Mouse (Mus musculus): ENCODE results near the gene Ptgis. TPM values are rescaled to one million over a fixed set of nuclear protein-coding genes. Genes with fewer than 3 reads are reported as not detected.
A peak's percentile ranks its signal among the peaks of the same experiment; 100 is the strongest.

The Ptgis gene
- 3.5 and 4.4 TPM in 2 replicates for polyA plus RNA-seq (2015; fragmentation: Nextera tagmentation; extraction: Ambion mirVana)

DNA sequence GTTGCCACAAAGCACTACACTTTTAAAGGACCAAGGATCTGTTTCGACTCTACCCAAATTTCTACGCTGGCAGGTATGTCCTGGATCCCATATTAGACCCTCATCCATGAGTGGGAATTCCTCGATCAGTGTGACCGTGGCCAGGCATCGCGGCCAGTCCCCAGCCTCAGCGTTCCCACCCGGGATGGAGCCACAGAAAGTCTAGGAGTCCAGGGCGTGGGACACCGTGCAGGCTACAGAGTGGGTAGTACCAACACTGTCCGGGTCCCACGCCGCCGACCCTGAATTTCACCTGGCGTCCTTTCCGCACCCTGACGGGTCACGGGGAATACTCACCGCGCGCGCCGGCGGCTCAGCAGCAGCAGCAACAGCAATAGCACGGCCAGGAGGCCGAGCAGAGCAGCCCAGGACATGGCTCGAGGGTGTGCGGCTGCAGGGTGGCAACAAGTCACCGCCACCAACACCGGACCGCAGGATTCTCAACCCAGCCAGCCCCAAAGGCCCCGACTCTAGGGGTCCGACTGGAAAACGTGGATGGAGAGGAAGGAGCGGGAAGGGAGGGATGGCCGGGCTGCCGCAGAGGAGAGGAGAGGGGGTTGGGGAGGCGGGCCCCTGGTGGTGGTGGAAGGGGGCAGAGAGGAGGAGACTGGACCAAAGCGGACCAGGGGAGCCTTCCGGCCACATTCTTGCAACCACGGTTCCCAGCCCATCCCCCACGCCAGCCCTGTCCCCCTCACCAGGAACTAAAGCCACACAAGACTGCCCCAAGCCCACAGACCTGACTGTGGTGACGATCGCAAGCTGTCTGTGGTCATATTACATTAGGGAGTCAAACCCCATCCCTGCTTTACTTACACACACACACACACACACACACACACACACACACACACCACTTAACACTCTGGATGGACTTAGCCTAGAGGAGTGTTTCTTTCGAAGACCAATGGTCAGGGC, at the start of gene Ptgis:
Gene Ptgis (minus strand): TSS at position 597 of the 957 bp plus-strand sequence.
- Histone ChIP-seq H3K4me2 (peak within 1 kb of the TSS; percentile 92), H3K4me3 (peak within 1 kb of the TSS; percentile 48), H3K27me3 (peaks cover 22% of the 10 kb centered on the region; the same call in 1 of the 2 replicates), H3K9ac (peak within 1 kb of the TSS; percentile 67), H3K36me3 (ENCODE audit: poor library complexity, severe bottlenecking) (no peaks in the 10 kb centered on the region), H3K27ac (no peak within 1 kb of the TSS), H3K4me1 (peaks cover 13% of the 10 kb centered on the region), H3K9me3 (replicated peaks) (peaks cover 5% of the 10 kb centered on the region; the same call in 1 of the 2 replicates)
- 2% methylated on average over 42 of the region's 45 CpGs for WGBS
- peak; percentile 38; the same call in 1 of the 2 replicates for ATAC-seq

- no peak overlapping the region for H3K27ac ChIP-seq
- H3K9me3 ChIP-seq (replicated peaks), result no peaks in the 10 kb centered on the region
- 90% methylated on average over 13 of the region's 13 CpGs for WGBS
- H3K9ac ChIP-seq, result no peak overlapping the region
- no peaks in the 10 kb centered on the region for H3K4me1 ChIP-seq
- H3K36me3 ChIP-seq (ENCODE audit: poor library complexity, severe bottlenecking), result no peaks in the 10 kb centered on the region
- no peak overlapping the region for H3K4me3 ChIP-seq
- no peaks in the 10 kb centered on the region; the same call in 1 of the 2 replicates for H3K27me3 ChIP-seq
- no peak overlapping the region for H3K4me2 ChIP-seq
- no peak for ATAC-seq
These were observed 41.1 kb upstream of the Ptgis start for GRCm38 (mm10) chr2:167281461-167281860.

DNA sequence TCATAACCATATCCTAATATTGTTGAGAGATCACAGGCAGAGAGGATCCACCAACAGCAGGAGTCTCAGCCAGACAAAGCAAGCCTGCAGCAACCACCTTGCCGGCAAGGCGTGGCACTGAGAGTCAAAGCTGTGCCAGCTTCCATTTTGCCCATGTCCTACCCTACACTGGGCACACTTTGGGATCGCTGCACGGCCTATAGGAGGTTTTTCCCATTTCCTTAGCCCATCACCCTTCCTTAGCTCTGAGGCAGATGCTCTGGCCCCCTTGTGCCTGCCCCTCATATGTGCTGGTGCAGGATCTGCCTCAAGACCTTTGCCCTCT, 40.5 kb upstream of the Ptgis start:
- Histone ChIP-seq H3K27ac (no peak overlapping the region), H3K9ac (no peak overlapping the region), H3K9me3 (replicated peaks) (no peaks in the 10 kb centered on the region), H3K27me3 (no peaks in the 10 kb centered on the region; the same call in 1 of the 2 replicates), H3K4me2 (no peak overlapping the region), H3K4me3 (no peak overlapping the region), H3K36me3 (ENCODE audit: poor library complexity, severe bottlenecking) (no peaks in the 10 kb centered on the region), H3K4me1 (no peaks in the 10 kb centered on the region)
- ATAC-seq, result no peak
- 80% methylated on average over 4 of the region's 4 CpGs for WGBS

GRCm38 (mm10) chr2:167280090-167280985, 39.9 kb upstream of the Ptgis start:
- H3K9me3 ChIP-seq (replicated peaks), result no peaks in the 10 kb centered on the region
- 43% methylated on average over 26 of the region's 26 CpGs for WGBS
- H3K27me3 ChIP-seq, result no peaks in the 10 kb centered on the region; the same call in 1 of the 2 replicates
- peak; percentile 86 for ATAC-seq
- H3K27ac ChIP-seq, result no peak overlapping the region
- H3K4me3 ChIP-seq, result no peak overlapping the region
- no peak overlapping the region for H3K9ac ChIP-seq
- H3K4me2 ChIP-seq, result no peak overlapping the region
- H3K36me3 ChIP-seq (ENCODE audit: poor library complexity, severe bottlenecking), result no peaks in the 10 kb centered on the region
- H3K4me1 ChIP-seq, result no peaks in the 10 kb centered on the region

DNA sequence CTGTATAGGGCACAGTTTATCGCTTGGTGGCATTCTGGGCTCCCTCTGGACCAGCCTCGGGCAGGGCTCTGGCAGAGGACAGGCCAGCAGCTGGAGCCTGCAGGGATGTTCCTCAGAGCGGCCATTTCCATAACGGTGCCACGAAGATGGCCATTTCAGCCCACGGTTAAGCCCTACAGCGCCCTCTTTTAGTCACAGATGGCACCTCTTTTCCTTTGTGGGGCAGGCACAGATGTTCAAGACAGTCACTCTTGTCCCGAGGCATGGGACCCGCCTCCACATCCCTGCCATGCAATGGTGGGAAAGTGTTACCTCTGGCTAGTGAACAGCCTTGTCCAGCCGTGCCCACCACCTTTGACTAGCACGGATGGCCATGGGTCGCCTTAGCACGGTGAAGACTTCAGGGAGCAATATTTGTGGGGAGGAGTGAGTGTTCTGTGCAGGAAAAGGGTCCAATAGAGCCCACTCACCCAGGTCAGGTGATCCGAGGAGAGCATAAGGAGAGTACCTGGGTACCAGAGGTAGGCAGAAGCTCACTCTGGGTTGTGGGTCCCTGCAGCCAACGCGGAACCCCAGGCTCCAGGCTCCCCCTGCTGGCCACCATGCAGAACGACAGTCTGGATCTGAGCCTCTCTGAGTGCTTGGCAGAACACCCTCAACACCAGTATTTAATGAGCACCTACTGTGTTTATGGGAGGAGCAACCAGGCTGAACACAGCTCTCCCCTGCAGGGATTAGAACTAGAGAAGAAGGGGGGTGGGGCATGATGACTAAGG, 38.5 kb upstream of the Ptgis start:
- ATAC-seq, result peak; percentile 45; the same call in 1 of the 2 replicates
- Histone ChIP-seq H3K27ac (no peak overlapping the region), H3K4me3 (no peak overlapping the region), H3K27me3 (no peaks in the 10 kb centered on the region; the same call in 1 of the 2 replicates), H3K36me3 (ENCODE audit: poor library complexity, severe bottlenecking) (no peaks in the 10 kb centered on the region), H3K9me3 (replicated peaks) (no peaks in the 10 kb centered on the region), H3K4me2 (no peak overlapping the region), H3K9ac (no peak overlapping the region), H3K4me1 (no peaks in the 10 kb centered on the region)
- WGBS, result 63% methylated on average over 17 of the region's 17 CpGs

GRCm38 (mm10) chr2:167278011-167278410, 37.6 kb upstream of the Ptgis start:
- Histone ChIP-seq H3K27me3 (no peaks in the 10 kb centered on the region; the same call in 1 of the 2 replicates), H3K27ac (no peak overlapping the region), H3K4me1 (no peaks in the 10 kb centered on the region), H3K9me3 (replicated peaks) (no peaks in the 10 kb centered on the region), H3K36me3 (ENCODE audit: poor library complexity, severe bottlenecking) (no peaks in the 10 kb centered on the region), H3K4me3 (no peak overlapping the region), H3K9ac (no peak overlapping the region), H3K4me2 (no peak overlapping the region)
- ATAC-seq, result no peak
- 93% methylated on average over 7 of the region's 7 CpGs for WGBS

DNA sequence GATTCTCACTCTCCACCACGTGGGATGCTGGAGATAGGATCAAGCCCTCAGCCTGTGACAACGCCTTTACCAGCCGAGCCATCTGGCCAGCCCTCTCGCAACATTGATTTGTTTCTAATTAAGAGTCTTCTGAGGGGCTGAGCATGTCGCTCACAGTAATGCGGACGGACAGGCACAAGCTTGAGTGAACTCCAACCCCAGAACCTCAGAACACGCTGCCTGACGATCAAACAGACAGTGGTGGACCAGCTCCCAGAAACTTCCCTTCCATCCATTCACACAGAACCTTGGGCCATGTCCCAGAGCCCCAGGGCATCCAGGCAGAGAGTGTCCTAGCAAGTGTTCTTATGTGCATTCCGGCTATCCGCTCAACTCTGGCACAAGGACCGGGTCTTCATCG, 36.6 kb upstream of the Ptgis start:
- H3K9me3 ChIP-seq (replicated peaks), result no peaks in the 10 kb centered on the region
- H3K27me3 ChIP-seq, result no peaks in the 10 kb centered on the region; the same call in 1 of the 2 replicates
- H3K9ac ChIP-seq, result no peak overlapping the region
- H3K4me2 ChIP-seq, result no peak overlapping the region
- no peak overlapping the region for H3K4me3 ChIP-seq
- H3K36me3 ChIP-seq (ENCODE audit: poor library complexity, severe bottlenecking), result no peaks in the 10 kb centered on the region
- 75% methylated on average over 13 of the region's 13 CpGs for WGBS
- H3K27ac ChIP-seq, result no peak overlapping the region
- H3K4me1 ChIP-seq, result no peaks in the 10 kb centered on the region
- ATAC-seq, result no peak

DNA sequence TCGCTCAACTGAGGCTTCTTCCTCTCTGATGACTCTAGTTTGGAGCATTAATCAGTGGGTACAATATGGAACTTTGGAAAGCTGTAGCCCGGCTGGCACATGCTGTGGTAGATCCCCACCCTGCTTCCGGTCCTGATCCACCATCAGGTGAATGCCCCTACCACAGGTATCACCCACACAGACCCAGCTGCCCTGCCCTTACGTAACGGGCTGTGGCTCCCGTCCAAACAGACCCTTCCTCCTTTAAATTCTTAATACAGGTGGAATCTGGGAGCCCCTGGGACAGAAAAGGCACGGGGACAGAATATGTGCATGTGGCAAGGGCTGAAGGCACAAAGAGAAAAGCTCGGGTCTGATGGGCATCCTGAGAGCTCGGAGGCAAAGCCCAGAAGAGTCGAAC, 35.5 kb upstream of the Ptgis start:
- Histone ChIP-seq H3K4me1 (no peaks in the 10 kb centered on the region), H3K27me3 (no peaks in the 10 kb centered on the region; the same call in 1 of the 2 replicates), H3K4me2 (no peak overlapping the region), H3K4me3 (no peak overlapping the region), H3K9ac (no peak overlapping the region), H3K27ac (no peak overlapping the region), H3K36me3 (ENCODE audit: poor library complexity, severe bottlenecking) (no peaks in the 10 kb centered on the region), H3K9me3 (replicated peaks) (no peaks in the 10 kb centered on the region)
- ATAC-seq, result no peak
- WGBS, result 85% methylated on average over 10 of the region's 10 CpGs

- H3K4me1 ChIP-seq, result no peaks in the 10 kb centered on the region
- H3K36me3 ChIP-seq (ENCODE audit: poor library complexity, severe bottlenecking), result no peaks in the 10 kb centered on the region
- H3K4me3 ChIP-seq, result no peak overlapping the region
- WGBS, result 58% methylated on average over 10 of the region's 10 CpGs
- H3K27me3 ChIP-seq, result no peaks in the 10 kb centered on the region; the same call in 1 of the 2 replicates
- H3K9ac ChIP-seq, result no peak overlapping the region
- no peaks in the 10 kb centered on the region for H3K9me3 ChIP-seq (replicated peaks)
- no peak overlapping the region for H3K4me2 ChIP-seq
- no peak overlapping the region for H3K27ac ChIP-seq
- ATAC-seq, result no peak
These were observed 34.5 kb upstream of the Ptgis start for GRCm38 (mm10) chr2:167274713-167275465.

GRCm38 (mm10) chr2:167273206-167273740, 32.9 kb upstream of the Ptgis start:
- H3K4me3 ChIP-seq, result no peak overlapping the region
- no peaks in the 10 kb centered on the region for H3K9me3 ChIP-seq (replicated peaks)
- no peak overlapping the region for H3K27ac ChIP-seq
- no peaks in the 10 kb centered on the region for H3K27me3 ChIP-seq
- ATAC-seq, result no peak
- WGBS, result 84% methylated on average over 13 of the region's 13 CpGs
- no peaks in the 10 kb centered on the region for H3K4me1 ChIP-seq
- H3K4me2 ChIP-seq, result no peak overlapping the region
- no peak overlapping the region for H3K9ac ChIP-seq
- H3K36me3 ChIP-seq (ENCODE audit: poor library complexity, severe bottlenecking), result no peaks in the 10 kb centered on the region

GRCm38 (mm10) chr2:167272706-167273105, 32.3 kb upstream of the Ptgis start:
- Histone ChIP-seq H3K4me2 (no peak overlapping the region), H3K9me3 (replicated peaks) (no peaks in the 10 kb centered on the region), H3K9ac (no peak overlapping the region), H3K4me1 (no peaks in the 10 kb centered on the region), H3K27me3 (no peaks in the 10 kb centered on the region), H3K27ac (no peak overlapping the region), H3K36me3 (ENCODE audit: poor library complexity, severe bottlenecking) (no peaks in the 10 kb centered on the region), H3K4me3 (no peak overlapping the region)
- WGBS, result 88% methylated on average over 3 of the region's 3 CpGs
- no peak for ATAC-seq
